Mouse (Mus musculus) liver, embryonic 15.5 days (tissue): ENCODE results near the gene Atg2b. TPM values are rescaled to one million over a fixed set of nuclear protein-coding genes. Genes with fewer than 3 reads are reported as not detected.

Source experiments
- ATAC-seq: fragments of 200-750 bp; cut with Nextera tagmentation; 2 replicates; pipeline ENCODE4 v1.8.0; 2017; ENCODE audit warnings: moderate number of reproducible peaks, mild to moderate bottlenecking, moderate library complexity; ENCODE audit not compliant: insufficient read depth
- H3K27ac ChIP-seq: fragments of 300-500 bp; sonication (generic); replicated peaks from 2 replicates; pipeline ENCODE4 v1.5.1; 2015; ENCODE audit warnings: mild to moderate bottlenecking, inconsistent platforms
- H3K27me3 ChIP-seq: fragments of 300-500 bp; sonication (generic); 2 replicates; pipeline ENCODE4 v1.6.1; 2015; ENCODE audit warnings: mild to moderate bottlenecking, inconsistent platforms
- H3K36me3 ChIP-seq: fragments of 300-500 bp; sonication (generic); replicated peaks from 2 replicates; pipeline ENCODE4 v1.6.1; 2015; ENCODE audit warnings: moderate library complexity, mild to moderate bottlenecking, inconsistent platforms
- H3K4me1 ChIP-seq: fragments of 300-500 bp; sonication (generic); replicated peaks from 2 replicates; pipeline ENCODE4 v1.6.1; 2015; ENCODE audit warnings: inconsistent platforms
- H3K4me2 ChIP-seq: fragments of 300-500 bp; sonication (generic); 2 replicates; pipeline ENCODE4 v1.6.1; 2015; ENCODE audit warnings: moderate library complexity, mild to moderate bottlenecking, inconsistent platforms
- H3K4me3 ChIP-seq: fragments of 300-500 bp; sonication (generic); replicated peaks from 2 replicates; pipeline ENCODE4 v1.5.1; 2015; ENCODE audit warnings: mild to moderate bottlenecking, inconsistent platforms
- H3K9ac ChIP-seq: fragments of 300-500 bp; sonication (generic); 2 replicates; pipeline ENCODE4 v1.6.1; 2015; ENCODE audit warnings: moderate library complexity, mild to moderate bottlenecking, inconsistent platforms
- H3K9me3 ChIP-seq: fragments of 300-500 bp; sonication (generic); replicated peaks from 2 replicates; pipeline ENCODE4 v1.6.1; 2016; ENCODE audit warnings: inconsistent platforms
- WGBS: fragments of 180-500 bp; shearing (Covaris S2); methylation state at CpG from one replicate; pipeline ENCODE4 v1.1.7; 2015; ENCODE audit warnings: mixed read lengths; ENCODE audit not compliant: insufficient replicate concordance; 5-methylcytosine and 5-hydroxymethylcytosine counted together
- polyA plus RNA-seq: library from polyadenylated mRNA; unstranded; fragments of >200 nt; fragmentation: Nextera tagmentation; extraction: Ambion mirVana; gene quantifications from 2 replicates; pipeline ENCODE4 v1.2.1, GENCODE M21; 2015

Atg2b gene
- polyA plus RNA-seq, 1 experiment from 2014 or later, result 6.8 TPM

- no peak overlapping the region for H3K27ac ChIP-seq
- H3K4me1 ChIP-seq, result peaks cover 12% of the 10 kb centered on the region
- no peak overlapping the region for H3K9ac ChIP-seq
- peak; percentile 53 for ATAC-seq
- no peaks in the 10 kb centered on the region; the same call in 1 of the 2 replicates for H3K27me3 ChIP-seq
- no peaks in the 10 kb centered on the region for H3K9me3 ChIP-seq
- 39% methylated on average over 17 of the region's 17 CpGs for WGBS
- peak overlapping the region; percentile 47 for H3K4me2 ChIP-seq
- H3K36me3 ChIP-seq, result no peaks in the 10 kb centered on the region
- H3K4me3 ChIP-seq, result no peak overlapping the region; the same call in 1 of the 2 replicates
Measured at GRCm38 (mm10) chr12:105718616-105719015, 33.6 kb upstream of the Atg2b start.

- peak within 1 kb of the TSS; percentile 66 for H3K4me2 ChIP-seq
- 0 out of 2 replicates have a peak within 1 kb of the TSS, but pooled peaks have one; percentile 19 for H3K4me3 ChIP-seq
- no peaks in the 10 kb centered on the region for H3K9me3 ChIP-seq
- peaks cover 14% of the 10 kb centered on the region for H3K4me1 ChIP-seq
- peaks cover 7% of the 10 kb centered on the region; the same call in 1 of the 2 replicates for H3K27me3 ChIP-seq
- peak; percentile 96 for ATAC-seq
- H3K36me3 ChIP-seq, result 0 out of 2 replicates have a peak, but pooled peaks cover 4% of the 10 kb centered on the region
- WGBS, result 11% methylated on average over 22 of the region's 22 CpGs
- no peak within 1 kb of the TSS for H3K27ac ChIP-seq
- H3K9ac ChIP-seq, result no peak within 1 kb of the TSS; the same call in 1 of the 2 replicates
Measured at GRCm38 (mm10) chr12:105705799-105706487, 20.9 kb upstream of the Atg2b start, which contains the start of gene Ak7. Ak7 (plus strand) TSS chr12:105705976.

DNA sequence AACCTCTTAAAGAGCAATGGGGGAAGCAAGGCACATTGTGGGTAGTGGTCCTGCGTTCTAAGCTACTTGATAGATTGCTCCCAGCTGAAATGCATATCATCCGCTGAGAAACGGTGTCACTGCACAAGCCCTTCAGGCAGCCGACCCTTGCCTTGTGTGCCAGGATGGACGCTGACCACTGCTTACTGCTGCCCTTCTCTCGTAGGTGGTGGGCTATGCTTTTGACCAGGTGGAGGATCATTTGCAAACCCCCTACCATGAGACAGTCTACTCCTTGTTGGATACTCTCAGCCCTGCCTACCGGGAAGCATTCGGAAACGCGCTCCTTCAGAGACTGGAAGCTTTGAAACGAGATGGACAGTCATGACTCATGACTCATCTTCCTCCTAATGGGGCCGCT, 15.4 kb upstream of the Atg2b start:
- no peaks in the 10 kb centered on the region for H3K27me3 ChIP-seq
- peaks cover 6% of the 10 kb centered on the region for H3K4me1 ChIP-seq
- no peaks in the 10 kb centered on the region for H3K9me3 ChIP-seq
- no peak for ATAC-seq
- H3K4me2 ChIP-seq, result no peak overlapping the region
- H3K36me3 ChIP-seq, result peaks cover 13% of the 10 kb centered on the region
- no peak overlapping the region for H3K27ac ChIP-seq
- WGBS, result 79% methylated on average over 12 of the region's 12 CpGs
- no peak overlapping the region for H3K9ac ChIP-seq
- no peak overlapping the region for H3K4me3 ChIP-seq

GRCm38 (mm10) chr12:105697104-105697780, 12.2 kb upstream of the Atg2b start:
- Histone ChIP-seq H3K4me2 (no peak overlapping the region), H3K4me1 (no peaks in the 10 kb centered on the region), H3K27ac (no peak overlapping the region), H3K9ac (no peak overlapping the region), H3K36me3 (peaks cover 20% of the 10 kb centered on the region), H3K4me3 (no peak overlapping the region), H3K9me3 (no peaks in the 10 kb centered on the region), H3K27me3 (no peaks in the 10 kb centered on the region)
- 72% methylated on average over 8 of the region's 8 CpGs for WGBS
- no peak for ATAC-seq

DNA sequence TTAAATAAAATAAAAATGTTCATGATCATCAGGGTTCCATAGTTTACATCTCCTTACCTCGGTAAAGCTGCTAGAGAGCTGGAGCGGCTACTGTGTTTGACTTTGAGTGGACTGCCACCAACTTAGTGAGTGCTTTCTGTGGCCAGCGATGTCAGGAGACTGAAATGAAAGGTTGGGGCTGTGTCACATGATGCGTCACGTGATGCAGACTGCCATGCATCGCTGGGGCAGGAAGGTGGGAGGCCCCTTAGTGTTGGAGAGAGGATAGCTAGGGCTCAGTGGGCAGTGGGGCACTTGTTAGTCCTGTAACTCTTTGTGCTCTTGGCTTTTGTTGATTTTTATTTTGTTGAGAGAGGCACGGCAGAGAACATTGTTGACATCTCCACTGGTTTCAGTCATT, 10.8 kb upstream of the Atg2b start:
- 76% methylated on average over 7 of the region's 7 CpGs for whole genome bisulfite sequencing
- no peak for ATAC-seq
- Histone ChIP-seq H3K4me1 (no peaks in the 10 kb centered on the region), H3K36me3 (peaks cover 15% of the 10 kb centered on the region), H3K4me2 (no peak overlapping the region), H3K9ac (no peak overlapping the region), H3K9me3 (no peaks in the 10 kb centered on the region), H3K27me3 (no peaks in the 10 kb centered on the region), H3K27ac (no peak overlapping the region), H3K4me3 (no peak overlapping the region)

DNA sequence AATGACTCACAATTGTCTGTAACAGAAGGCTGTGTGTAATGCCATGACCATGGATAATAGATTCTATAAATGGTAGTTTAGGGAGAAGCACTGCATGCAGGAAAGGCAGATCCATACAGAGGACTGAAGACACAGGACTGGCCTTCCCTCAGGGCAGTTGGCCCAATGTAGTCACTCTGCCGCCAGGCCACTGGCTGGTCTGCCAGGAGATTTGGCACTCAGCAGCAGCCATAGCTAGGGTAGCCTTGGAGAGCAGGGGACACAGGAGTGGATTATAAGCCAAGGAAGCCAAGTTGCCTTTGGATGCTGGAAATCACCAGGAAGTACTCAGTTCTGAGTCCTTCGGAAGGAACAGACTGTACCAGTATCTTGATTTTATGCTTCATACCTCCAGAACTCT, 9.0 kb upstream of the Atg2b start:
- Histone ChIP-seq H3K36me3 (peaks cover 13% of the 10 kb centered on the region; the same call in 1 of the 2 replicates), H3K27ac (no peak overlapping the region), H3K4me2 (no peak overlapping the region), H3K27me3 (no peaks in the 10 kb centered on the region), H3K9ac (no peak overlapping the region), H3K4me1 (no peaks in the 10 kb centered on the region), H3K4me3 (no peak overlapping the region), H3K9me3 (no peaks in the 10 kb centered on the region)
- no peak for ATAC-seq
- 86% methylated on average over 2 of the region's 2 CpGs for WGBS

- Histone ChIP-seq H3K4me2 (no peak overlapping the region), H3K9ac (no peak overlapping the region), H3K27ac (no peak overlapping the region), H3K9me3 (no peaks in the 10 kb centered on the region), H3K4me3 (no peak overlapping the region), H3K27me3 (no peaks in the 10 kb centered on the region), H3K4me1 (peaks cover 28% of the 10 kb centered on the region), H3K36me3 (peaks cover 13% of the 10 kb centered on the region; the same call in 1 of the 2 replicates)
- 65% methylated on average over 13 of the region's 13 CpGs for WGBS
- ATAC-seq, result no peak
Measured at GRCm38 (mm10) chr12:105689435-105689834, 4.4 kb upstream of the Atg2b start.

- Histone ChIP-seq H3K4me2 (no peak overlapping the region), H3K36me3 (peaks cover 9% of the 10 kb centered on the region; the same call in 1 of the 2 replicates), H3K9me3 (no peaks in the 10 kb centered on the region), H3K27ac (no peak overlapping the region), H3K27me3 (no peaks in the 10 kb centered on the region), H3K4me3 (no peak overlapping the region), H3K9ac (no peak overlapping the region), H3K4me1 (peaks cover 37% of the 10 kb centered on the region)
- WGBS, result 62% methylated on average over 4 of the region's 4 CpGs
- no peak for ATAC-seq
Measured at GRCm38 (mm10) chr12:105688546-105688945, 3.5 kb upstream of the Atg2b start.

- ATAC-seq, result no peak
- no peak overlapping the region for H3K4me2 ChIP-seq
- H3K9me3 ChIP-seq, result no peaks in the 10 kb centered on the region
- peaks cover 48% of the 10 kb centered on the region for H3K4me1 ChIP-seq
- WGBS, result 75% methylated on average over 4 of the region's 4 CpGs
- H3K9ac ChIP-seq, result no peak overlapping the region
- H3K36me3 ChIP-seq, result peaks cover 6% of the 10 kb centered on the region; the same call in 1 of the 2 replicates
- H3K27ac ChIP-seq, result peak overlapping the region; percentile 95
- H3K4me3 ChIP-seq, result no peak overlapping the region
- no peaks in the 10 kb centered on the region for H3K27me3 ChIP-seq
Measured at GRCm38 (mm10) chr12:105687416-105687815, 2.4 kb upstream of the Atg2b start.

DNA sequence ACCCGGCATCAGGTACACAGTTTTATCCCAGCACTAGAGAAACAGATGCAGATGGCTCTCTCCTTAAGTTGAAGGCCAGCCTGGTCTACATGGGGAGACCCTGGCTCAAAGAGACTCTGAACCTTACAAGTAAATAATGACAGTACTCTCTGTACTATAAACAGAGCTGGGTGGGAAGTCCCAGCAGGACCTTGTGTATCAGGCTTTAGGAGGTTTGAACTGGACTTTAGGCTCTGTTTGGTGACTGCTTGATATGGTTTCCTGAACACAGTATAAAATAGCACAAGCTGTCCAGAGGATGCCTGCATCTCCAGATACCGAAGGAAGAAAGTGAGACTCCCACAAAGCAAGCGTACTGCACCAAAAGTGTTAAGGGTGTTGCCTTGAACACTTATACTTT, 1.8 kb upstream of the Atg2b start:
- Histone ChIP-seq H3K4me1 (peaks cover 53% of the 10 kb centered on the region), H3K27ac (peak overlapping the region; percentile 95), H3K36me3 (peaks cover 6% of the 10 kb centered on the region; the same call in 1 of the 2 replicates), H3K4me2 (peak overlapping the region; percentile 80), H3K9me3 (no peaks in the 10 kb centered on the region), H3K9ac (no peak overlapping the region), H3K27me3 (no peaks in the 10 kb centered on the region), H3K4me3 (no peak overlapping the region)
- no peak for ATAC-seq
- 75% methylated on average over 3 of the region's 3 CpGs for WGBS
